Mouse (Mus musculus): ENCODE measurements around the gene Fgd5. TPM values are rescaled to one million over a fixed set of nuclear protein-coding genes. Genes with fewer than 3 reads are reported as not detected.

Fgd5 gene
- total and polyA plus RNA-seq, 2 experiments from 2014 or later, result 6.7 to 13.0 TPM

DNA sequence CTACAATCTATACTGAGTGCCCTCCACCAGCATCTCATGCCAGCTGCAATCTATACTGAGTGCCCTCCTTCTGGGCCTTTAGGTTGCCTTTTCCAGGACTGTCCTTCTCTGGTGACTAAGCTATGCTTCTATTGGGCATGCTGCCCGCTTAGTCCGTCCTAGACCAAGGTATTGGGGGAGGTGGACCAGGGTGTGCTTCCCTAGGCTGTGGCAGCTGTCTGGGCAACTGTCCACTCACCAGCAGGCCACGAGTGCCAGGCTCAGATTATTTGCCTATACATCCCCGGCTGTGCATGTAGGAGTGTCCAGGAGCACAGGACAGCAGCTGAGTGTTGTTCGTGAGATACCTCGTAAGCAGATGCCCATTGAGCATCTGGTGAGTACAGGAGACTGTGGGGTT is 38.1 kb downstream of the Fgd5 start:
- H3K36me3 ChIP-seq (ENCODE audit: insufficient read depth), result no peaks in the 10 kb centered on the region
- no peak overlapping the region for H3K27ac ChIP-seq (ENCODE audit: low read depth, low read length)
- DNase-seq (no peak), ATAC-seq (no peak)
- H3K4me2 ChIP-seq (ENCODE audit: low read depth), result no peak overlapping the region
- H3K27me3 ChIP-seq (ENCODE audit: insufficient read depth, low read length), result no peaks in the 10 kb centered on the region
- 58% methylated on average over 6 of the region's 6 CpGs for WGBS
- no peak overlapping the region for H3K9ac ChIP-seq
- H3K4me3 ChIP-seq (ENCODE audit: low read depth, low read length), result no peak overlapping the region
- no peak for TF ChIP-seq CTCF (IDR thresholded peaks at IDR 0.05; ENCODE audit: low read depth)
- H3K4me1 ChIP-seq (ENCODE audit: insufficient read depth), result no peaks in the 10 kb centered on the region; the same call in 1 of the 2 replicates
- H3K9me3 ChIP-seq (ENCODE audit: low read length), result no peaks in the 10 kb centered on the region

DNA sequence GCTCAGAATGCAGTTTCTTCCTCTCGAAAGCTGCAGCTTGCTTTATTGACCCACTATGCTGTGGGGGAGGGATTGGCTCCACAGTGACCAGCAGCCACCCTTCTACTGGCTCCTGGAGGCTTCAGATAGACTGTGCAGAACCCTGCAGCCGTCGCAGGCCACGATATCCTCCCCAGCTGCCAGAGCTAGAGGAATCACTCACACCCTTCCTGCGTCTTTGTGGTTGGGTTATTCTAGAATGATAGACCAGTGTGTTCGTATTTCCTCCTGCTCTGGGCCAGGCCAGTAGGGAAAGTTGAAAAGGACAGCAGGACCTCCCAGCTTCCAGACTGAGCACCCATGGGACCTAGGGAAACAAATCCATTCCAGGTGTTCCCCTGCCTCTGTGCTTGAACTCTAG is 39.7 kb downstream of the Fgd5 start:
- Histone ChIP-seq H3K9me3 (ENCODE audit: low read length) (no peaks in the 10 kb centered on the region), H3K27me3 (ENCODE audit: insufficient read depth, low read length) (no peaks in the 10 kb centered on the region), H3K9ac (no peak overlapping the region), H3K4me2 (ENCODE audit: low read depth) (no peak overlapping the region), H3K36me3 (ENCODE audit: insufficient read depth) (no peaks in the 10 kb centered on the region), H3K27ac (ENCODE audit: low read depth, low read length) (no peak overlapping the region), H3K4me3 (ENCODE audit: low read depth, low read length) (no peak overlapping the region), H3K4me1 (ENCODE audit: insufficient read depth) (no peaks in the 10 kb centered on the region; the same call in 1 of the 2 replicates)
- ATAC-seq (no peak), DNase-seq (no peak)
- no peak for TF ChIP-seq CTCF (IDR thresholded peaks at IDR 0.05; ENCODE audit: low read depth)
- 82% methylated on average over 6 of the region's 6 CpGs for WGBS

DNA sequence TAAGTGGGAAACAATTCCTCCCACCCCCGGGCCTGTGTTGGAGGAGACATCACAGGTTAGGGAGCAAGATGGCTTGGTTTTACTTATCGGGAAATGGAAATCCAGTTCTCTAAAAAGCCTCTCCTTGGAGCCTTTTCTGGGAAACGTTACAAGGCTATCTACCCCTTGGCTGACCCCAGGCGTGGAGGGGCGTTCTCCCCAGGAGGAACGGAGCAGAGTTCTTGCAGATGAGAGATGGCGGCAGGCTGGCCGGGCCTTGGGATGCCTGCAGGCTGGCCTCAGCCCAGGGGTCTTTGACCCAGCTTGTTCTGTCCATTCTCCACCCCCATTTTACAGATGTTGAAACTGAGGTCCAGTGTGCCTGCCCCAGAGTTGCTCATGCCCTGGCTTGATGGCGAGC is 42.4 kb downstream of the Fgd5 start:
- Histone ChIP-seq H3K4me3 (ENCODE audit: low read depth, low read length) (no peak overlapping the region), H3K36me3 (ENCODE audit: insufficient read depth) (no peaks in the 10 kb centered on the region), H3K27me3 (ENCODE audit: insufficient read depth, low read length) (no peaks in the 10 kb centered on the region), H3K27ac (ENCODE audit: low read depth, low read length) (no peak overlapping the region), H3K9ac (no peak overlapping the region), H3K4me2 (ENCODE audit: low read depth) (no peak overlapping the region), H3K4me1 (ENCODE audit: insufficient read depth) (no peaks in the 10 kb centered on the region; the same call in 1 of the 2 replicates), H3K9me3 (ENCODE audit: low read length) (no peaks in the 10 kb centered on the region)
- no peak for TF ChIP-seq CTCF (IDR thresholded peaks at IDR 0.05; ENCODE audit: low read depth)
- WGBS, result 94% methylated on average over 9 of the region's 9 CpGs
- ATAC-seq (no peak), DNase-seq (no peak)

DNA sequence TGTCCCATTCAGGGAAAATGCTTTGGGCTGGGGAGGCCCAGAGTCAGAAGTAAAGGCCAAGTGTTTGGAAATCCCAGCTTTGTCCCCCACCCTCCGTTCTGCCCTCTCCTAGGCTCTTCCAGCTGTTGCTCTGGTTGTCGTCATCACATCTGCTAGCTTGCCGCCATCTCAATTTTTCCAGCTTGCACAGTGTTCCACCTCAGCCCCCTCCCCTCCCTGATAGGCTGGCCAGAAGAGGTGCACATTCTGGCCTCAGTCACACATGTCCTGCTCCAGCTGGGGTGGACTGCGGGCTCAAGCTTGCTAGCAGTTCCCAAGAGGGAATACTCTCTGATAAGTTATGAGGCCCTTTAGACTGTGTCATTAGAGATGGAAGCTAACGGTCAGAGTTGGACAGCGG is 42.8 kb downstream of the Fgd5 start:
- 92% methylated on average over 6 of the region's 6 CpGs for WGBS

DNA sequence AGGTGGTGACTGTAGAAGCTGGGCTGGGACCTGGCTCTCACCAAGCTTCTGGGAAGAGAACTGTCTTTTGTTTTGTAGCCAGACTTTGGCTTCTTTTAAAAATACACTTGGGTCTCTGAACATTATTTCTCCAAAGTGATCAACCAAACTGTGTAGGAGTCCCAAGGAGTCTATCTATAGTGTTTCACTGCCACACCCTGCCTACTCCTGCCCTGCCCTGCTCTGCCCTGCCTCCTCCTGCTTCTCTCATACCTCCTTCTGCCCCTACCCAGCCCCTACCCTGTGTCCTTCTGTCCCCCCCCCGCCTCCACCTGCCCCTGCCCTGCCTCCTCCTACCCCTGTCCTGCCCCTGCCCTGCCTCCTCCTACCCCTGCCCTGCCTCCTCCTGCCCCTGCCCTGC is 46.6 kb downstream of the Fgd5 start:
- Histone ChIP-seq H3K9me3 (ENCODE audit: low read length) (no peaks in the 10 kb centered on the region), H3K4me2 (ENCODE audit: low read depth) (no peak overlapping the region), H3K9ac (no peak overlapping the region), H3K27ac (ENCODE audit: low read depth, low read length) (no peak overlapping the region), H3K27me3 (ENCODE audit: insufficient read depth, low read length) (no peaks in the 10 kb centered on the region), H3K4me3 (ENCODE audit: low read depth, low read length) (no peak overlapping the region), H3K36me3 (ENCODE audit: insufficient read depth) (no peaks in the 10 kb centered on the region), H3K4me1 (ENCODE audit: insufficient read depth) (no peaks in the 10 kb centered on the region)
- ATAC-seq (no peak), DNase-seq (no peak)
- WGBS, result 83% methylated on average over 1 of the region's 1 CpGs
- no peak for TF ChIP-seq CTCF (IDR thresholded peaks at IDR 0.05; ENCODE audit: low read depth)

More for the DNA sequence above, 42.8 kb downstream of the Fgd5 start:
- H3K27ac ChIP-seq (ENCODE audit: low read depth, low read length), result no peak overlapping the region
- no peaks in the 10 kb centered on the region for H3K4me1 ChIP-seq (ENCODE audit: insufficient read depth)
- DNase-seq, result no peak
- no peaks in the 10 kb centered on the region for H3K27me3 ChIP-seq (ENCODE audit: insufficient read depth, low read length)
- H3K4me2 ChIP-seq (ENCODE audit: low read depth), result no peak overlapping the region
- H3K36me3 ChIP-seq (ENCODE audit: insufficient read depth), result no peaks in the 10 kb centered on the region
- TF ChIP-seq CTCF (IDR thresholded peaks at IDR 0.05; ENCODE audit: low read depth), result no peak
- H3K4me3 ChIP-seq (ENCODE audit: low read depth, low read length), result no peak overlapping the region
- ATAC-seq, result no peak
- no peaks in the 10 kb centered on the region for H3K9me3 ChIP-seq (ENCODE audit: low read length)
- H3K9ac ChIP-seq, result no peak overlapping the region

DNA sequence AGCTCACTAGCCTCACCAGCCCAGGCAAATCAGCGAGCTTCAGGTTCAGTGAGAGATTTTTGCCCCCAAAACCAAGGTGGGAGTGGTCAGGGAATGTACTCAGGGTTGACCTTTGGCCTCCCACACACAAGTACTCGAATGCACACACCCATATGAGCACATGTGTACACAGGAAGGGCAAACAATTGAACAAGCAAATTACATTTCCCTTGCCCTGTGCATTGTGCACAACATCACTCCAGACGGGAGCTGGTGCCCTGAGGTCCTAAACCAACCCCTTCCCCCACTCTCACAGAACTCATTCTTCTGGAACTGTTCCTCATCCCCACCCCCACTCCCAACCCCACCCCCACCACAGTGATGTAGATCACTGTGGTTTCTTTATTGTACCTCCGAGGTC is 48.7 kb downstream of the Fgd5 start:
- no peaks in the 10 kb centered on the region for H3K27me3 ChIP-seq (ENCODE audit: insufficient read depth, low read length)
- no peak overlapping the region for H3K27ac ChIP-seq (ENCODE audit: low read depth, low read length)
- H3K36me3 ChIP-seq (ENCODE audit: insufficient read depth), result no peaks in the 10 kb centered on the region
- H3K4me3 ChIP-seq (ENCODE audit: low read depth, low read length), result no peak overlapping the region
- no peaks in the 10 kb centered on the region for H3K4me1 ChIP-seq (ENCODE audit: insufficient read depth)
- no peak for ATAC-seq
- no peak overlapping the region for H3K9ac ChIP-seq
- H3K4me2 ChIP-seq (ENCODE audit: low read depth), result no peak overlapping the region
- 84% methylated on average over 4 of the region's 4 CpGs for WGBS
- H3K9me3 ChIP-seq (ENCODE audit: low read length), result no peaks in the 10 kb centered on the region
- no peak for DNase-seq
- no peak for TF ChIP-seq CTCF (IDR thresholded peaks at IDR 0.05; ENCODE audit: low read depth)

DNA sequence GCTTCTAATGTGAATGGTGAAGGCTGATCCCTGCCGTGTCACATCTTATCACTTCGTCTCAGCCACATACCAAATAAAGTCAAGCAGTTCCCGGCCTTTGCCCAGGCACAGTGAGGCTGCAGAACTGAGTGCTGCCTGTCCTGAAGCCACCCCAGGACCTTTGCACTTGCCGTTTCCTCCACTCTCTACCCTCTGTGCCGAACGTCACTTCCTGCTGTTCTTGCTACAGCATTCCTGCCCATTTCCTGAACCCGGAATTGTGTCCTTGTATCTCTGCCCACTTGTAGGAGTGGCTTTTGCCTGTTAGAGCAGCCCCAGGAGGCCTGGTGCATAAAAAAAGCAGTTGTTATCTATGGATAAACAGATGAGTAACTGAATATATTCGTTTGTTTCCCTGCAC is 52.0 kb downstream of the Fgd5 start:
- TF ChIP-seq CTCF (IDR thresholded peaks at IDR 0.05; ENCODE audit: low read depth), result no peak
- H3K4me2 ChIP-seq (ENCODE audit: low read depth), result no peak overlapping the region
- ATAC-seq (no peak), DNase-seq (no peak)
- no peak overlapping the region for H3K4me3 ChIP-seq (ENCODE audit: low read depth, low read length)
- no peaks in the 10 kb centered on the region for H3K36me3 ChIP-seq (ENCODE audit: insufficient read depth)
- H3K9me3 ChIP-seq (ENCODE audit: low read length), result no peaks in the 10 kb centered on the region
- H3K4me1 ChIP-seq (ENCODE audit: insufficient read depth), result no peaks in the 10 kb centered on the region
- no peak overlapping the region for H3K9ac ChIP-seq
- H3K27me3 ChIP-seq (ENCODE audit: insufficient read depth, low read length), result no peaks in the 10 kb centered on the region
- H3K27ac ChIP-seq (ENCODE audit: low read depth, low read length), result no peak overlapping the region
- 80% methylated on average over 8 of the region's 8 CpGs for WGBS

DNA sequence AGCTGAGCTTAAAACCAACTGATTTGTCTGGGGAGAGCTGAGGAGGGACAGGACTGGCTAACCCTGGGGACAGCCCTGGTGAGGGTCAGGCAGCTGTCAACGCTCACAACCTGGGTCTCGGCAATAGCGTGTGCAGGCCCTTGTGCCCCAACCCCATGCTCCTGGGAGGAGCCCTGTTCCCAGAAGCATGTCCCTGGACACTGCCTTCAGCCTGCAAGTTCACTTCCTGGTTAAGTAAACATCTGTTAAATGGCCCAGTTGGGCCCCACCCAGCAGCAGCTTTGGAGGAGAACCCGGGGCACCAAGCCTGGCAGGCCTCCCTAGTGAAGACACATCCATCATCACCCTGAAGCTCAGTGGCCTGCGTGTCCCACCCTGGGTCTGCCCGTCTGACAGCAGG is 56.0 kb downstream of the Fgd5 start:
- H3K9ac ChIP-seq, result no peak overlapping the region
- TF ChIP-seq CTCF (IDR thresholded peaks at IDR 0.05; ENCODE audit: low read depth), result no peak
- no peak overlapping the region for H3K4me3 ChIP-seq (ENCODE audit: low read depth, low read length)
- ATAC-seq, result no peak
- WGBS, result 85% methylated on average over 6 of the region's 6 CpGs
- no peak overlapping the region for H3K27ac ChIP-seq (ENCODE audit: low read depth, low read length)
- no peaks in the 10 kb centered on the region for H3K36me3 ChIP-seq (ENCODE audit: insufficient read depth)
- H3K4me1 ChIP-seq (ENCODE audit: insufficient read depth), result no peaks in the 10 kb centered on the region
- H3K4me2 ChIP-seq (ENCODE audit: low read depth), result no peak overlapping the region
- no peaks in the 10 kb centered on the region for H3K27me3 ChIP-seq (ENCODE audit: insufficient read depth, low read length)
- no peak for DNase-seq
- no peaks in the 10 kb centered on the region for H3K9me3 ChIP-seq (ENCODE audit: low read length)

Measured in forebrain, postnatal 0 days (tissue).